Mouse (Mus musculus): ENCODE results near the gene Dkkl1. TPM values are rescaled to one million over a fixed set of nuclear protein-coding genes. Genes with fewer than 3 reads are reported as not detected.

Dkkl1 gene
- polyA plus RNA-seq (2015; fragmentation: Nextera tagmentation; extraction: Ambion mirVana): 13.9 and 16.5 TPM in 2 replicates

GRCm38 (mm10) chr7:45211851-45212251 is at the start of gene Dkkl1:
Gene Dkkl1 (minus strand): TSS chr7:45212147.

DNA sequence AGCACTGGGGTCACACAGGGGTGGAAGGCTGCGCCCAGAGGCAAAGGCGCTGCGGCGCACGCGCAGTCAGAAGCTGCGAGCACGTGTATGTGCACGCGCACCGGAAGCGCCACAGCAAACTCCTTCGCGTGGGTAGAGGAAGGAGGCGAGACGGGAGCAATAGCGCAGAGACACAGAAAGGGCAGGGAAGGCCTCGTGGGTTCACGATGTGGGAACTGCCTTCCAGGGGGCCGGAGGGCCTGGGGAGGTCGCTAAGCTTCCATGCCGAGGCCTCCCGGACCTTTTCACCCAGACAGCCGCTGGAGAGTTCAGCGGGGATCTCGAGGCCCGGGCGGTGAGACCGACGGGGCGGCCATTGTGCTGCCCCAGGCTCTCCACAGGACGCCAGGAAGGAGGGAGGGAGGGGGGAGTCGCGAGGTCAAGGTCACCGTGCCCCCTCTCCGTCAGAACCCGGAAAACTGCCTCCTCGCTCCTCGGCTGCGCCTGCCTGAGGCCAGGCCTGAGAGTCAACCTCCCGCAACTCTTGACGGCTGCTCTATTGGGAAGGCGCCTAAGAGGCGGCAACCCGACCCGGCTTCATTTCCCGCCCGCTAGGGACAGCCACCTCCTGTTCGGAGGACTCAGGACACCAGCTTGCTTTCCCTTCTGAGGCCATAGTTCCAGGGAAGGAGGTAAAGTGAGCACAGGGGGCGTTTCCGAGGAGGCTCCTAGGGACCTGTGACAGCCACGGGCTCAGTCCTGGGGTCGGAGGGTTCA is 28.9 kb upstream of the Dkkl1 start, which contains the start of gene Slc6a16:
Gene Slc6a16 (plus strand): TSS at position 453 of the 756 bp plus-strand sequence.

DNA sequence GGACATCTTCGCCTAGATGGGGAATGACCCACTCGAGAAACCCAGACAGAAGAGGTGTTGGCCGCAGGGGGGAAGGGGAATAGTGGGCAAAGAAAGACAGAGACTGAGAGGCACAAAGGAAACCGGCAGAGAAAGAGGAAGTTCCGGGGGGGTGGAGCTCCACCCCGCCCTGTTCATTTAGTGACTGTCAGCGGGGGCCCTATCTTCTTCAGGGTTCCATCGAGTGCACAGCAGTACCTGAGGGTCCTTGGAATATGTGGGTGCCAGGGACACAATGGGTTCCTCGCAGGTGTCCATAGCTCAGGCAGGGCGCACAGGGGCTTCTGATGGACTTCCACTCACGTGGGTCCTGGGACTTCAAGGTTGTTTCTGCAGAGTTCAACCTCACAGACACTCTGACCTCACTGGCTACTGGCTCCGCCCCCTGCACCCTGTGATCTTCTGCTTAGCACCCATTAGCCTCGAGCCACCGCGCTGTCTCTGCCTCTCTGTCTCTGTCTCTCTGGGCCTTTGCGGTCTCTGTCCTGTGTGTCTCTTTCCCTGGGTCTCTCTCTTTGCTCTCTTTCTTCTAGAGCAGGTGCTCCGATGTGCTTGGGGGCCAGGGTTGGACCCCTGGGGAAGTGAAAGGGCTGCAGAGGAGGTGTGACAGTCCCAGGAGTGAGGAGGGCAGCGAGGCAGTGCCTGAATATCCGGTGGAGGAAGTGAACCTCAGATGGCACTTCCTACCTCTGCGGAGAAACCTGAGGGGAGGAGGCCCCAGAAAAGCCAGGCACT is 27.0 kb upstream of the Dkkl1 start, which contains the start of gene Cd37:
Gene Cd37 (minus strand): TSS at position 393 of the 774 bp plus-strand sequence.

DNA sequence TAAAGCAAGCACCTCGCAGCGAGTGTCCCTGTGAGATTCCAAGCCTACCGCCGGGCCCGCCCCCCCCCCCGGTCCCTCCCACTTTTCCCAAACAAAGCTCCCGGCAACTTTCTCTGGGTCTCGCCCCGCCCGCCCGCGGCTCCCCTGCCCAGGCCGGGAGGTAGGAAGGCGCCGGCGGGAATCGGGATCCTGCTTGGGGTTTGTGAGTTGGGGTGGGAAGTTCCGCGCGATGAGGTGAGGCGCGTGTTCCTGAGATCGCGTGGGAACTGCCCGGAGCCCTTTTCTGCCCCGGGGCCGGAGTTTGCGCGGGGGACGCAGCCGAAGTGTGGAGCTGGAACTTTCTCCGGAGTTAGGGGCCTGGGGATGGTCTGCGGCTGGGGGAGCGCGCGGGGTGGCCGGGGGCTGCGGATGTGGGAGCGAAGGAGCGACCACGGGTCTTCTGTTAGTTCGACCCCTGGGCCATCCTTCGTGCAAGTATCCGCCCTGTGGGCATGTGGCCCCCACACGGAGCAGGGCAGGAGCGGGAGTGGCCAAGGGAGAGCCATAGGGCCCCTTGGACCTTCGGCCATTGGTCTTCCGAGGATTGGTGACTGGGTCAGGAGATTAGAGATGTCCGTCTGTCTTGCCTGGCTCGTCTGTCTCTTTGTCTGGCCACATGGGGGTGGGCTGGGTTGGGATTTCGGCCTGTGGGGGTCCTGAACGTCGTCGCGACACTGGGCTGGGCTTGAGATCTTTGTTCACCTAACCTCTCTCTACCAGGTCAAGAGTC is 3.9 kb upstream of the Dkkl1 start, which contains the start of gene Tead2:
Gene Tead2 (plus strand): TSS at position 81 of the 769 bp plus-strand sequence.

GRCm38 (mm10) chr7:45204380-45205143 is 7.4 kb downstream of the Dkkl1 start, which contains the start of gene Ccdc155:
Gene Ccdc155 (minus strand): TSS chr7:45204892.

GRCm38 (mm10) chr7:45180896-45181477 is 31.0 kb downstream of the Dkkl1 start, which contains the start of gene Pth2:
Gene Pth2 (plus strand): TSS chr7:45180995.

GRCm38 (mm10) chr7:45179469-45179868 is 32.5 kb downstream of the Dkkl1 start, which contains the start of gene Gfy:
Gene Gfy (minus strand): TSS chr7:45179569.

DNA sequence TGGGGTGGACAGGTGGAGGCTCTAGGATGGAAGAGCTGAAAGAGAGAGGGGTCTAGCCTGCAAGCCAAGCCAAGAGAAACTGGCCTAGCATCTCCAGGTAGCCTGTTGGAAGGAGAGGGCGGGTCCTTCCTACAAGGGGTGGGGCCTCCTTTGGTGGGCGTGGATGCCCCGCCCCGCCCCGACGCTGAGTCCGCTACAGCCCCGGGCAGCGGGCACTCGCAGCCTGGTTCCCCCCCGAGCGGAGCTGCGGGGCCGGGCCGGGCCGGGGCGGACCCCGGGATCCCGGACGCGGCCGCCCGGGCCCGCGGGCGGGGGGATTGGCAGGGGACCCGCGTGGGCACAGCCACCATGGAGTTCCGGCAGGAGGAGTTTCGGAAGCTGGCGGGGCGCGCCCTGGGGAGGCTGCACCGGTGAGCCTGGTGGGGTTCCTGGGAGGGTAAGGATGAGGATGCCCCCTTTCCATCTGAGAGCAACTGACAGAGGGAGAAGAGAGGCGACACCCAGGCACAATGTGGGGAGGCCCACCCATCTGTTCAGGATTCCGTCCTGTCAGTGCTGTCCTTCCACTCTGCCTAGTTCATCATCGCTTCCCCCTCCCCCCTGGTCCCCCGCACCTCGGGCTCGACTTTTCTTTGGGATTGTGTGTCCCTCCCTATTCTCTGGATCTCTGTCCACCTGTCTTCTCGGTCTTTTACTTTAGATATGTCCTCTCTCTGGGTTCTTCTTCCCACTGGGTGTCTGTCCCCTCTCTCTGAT is 48.0 kb downstream of the Dkkl1 start, which contains the start of gene Slc17a7:
Gene Slc17a7 (plus strand): TSS at position 215 of the 756 bp plus-strand sequence.

Small RNA genes lying within 50 kb of the gene (microRNA-seq; reads per million reads assigned to microRNA genes)
- not detected for gene Mir7055

Other genes with a start within 250 kb of the Dkkl1 start
- gene Cpt1c, start 237.3 kb downstream of the Dkkl1 start, polyA plus RNA-seq (2015; fragmentation: Nextera tagmentation; extraction: Ambion mirVana): 10.1 and 10.3 TPM in 2 replicates
- 237 and 244 TPM in 2 replicates for gene Prmt1, start 225.6 kb downstream of the Dkkl1 start, polyA plus RNA-seq (2015; fragmentation: Nextera tagmentation; extraction: Ambion mirVana)
- gene Irf3, start 214.5 kb downstream of the Dkkl1 start, polyA plus RNA-seq (2015; fragmentation: Nextera tagmentation; extraction: Ambion mirVana): 52.3 and 56.8 TPM in 2 replicates
- gene Bcl2l12, start 213.4 kb downstream of the Dkkl1 start, polyA plus RNA-seq (2015; fragmentation: Nextera tagmentation; extraction: Ambion mirVana): 31.9 and 33.3 TPM in 2 replicates
- gene Scaf1, start 195.8 kb downstream of the Dkkl1 start, polyA plus RNA-seq (2015; fragmentation: Nextera tagmentation; extraction: Ambion mirVana): 22.9 and 24.6 TPM in 2 replicates
- gene Rras, start 194.2 kb downstream of the Dkkl1 start, polyA plus RNA-seq (2015; fragmentation: Nextera tagmentation; extraction: Ambion mirVana): 342 and 359 TPM in 2 replicates
- 4.3 and 5.6 TPM in 2 replicates for gene Prr12, start 159.3 kb downstream of the Dkkl1 start, polyA plus RNA-seq (2015; fragmentation: Nextera tagmentation; extraction: Ambion mirVana)
- 33.7 and 38.6 TPM in 2 replicates for gene Nosip, start 149.7 kb downstream of the Dkkl1 start, polyA plus RNA-seq (2015; fragmentation: Nextera tagmentation; extraction: Ambion mirVana)
- 22.6 and 23.4 TPM in 2 replicates for gene Prrg2, start 149.5 kb downstream of the Dkkl1 start, polyA plus RNA-seq (2015; fragmentation: Nextera tagmentation; extraction: Ambion mirVana)
- 345 and 360 TPM in 2 replicates for gene Rcn3, start 119.9 kb downstream of the Dkkl1 start, polyA plus RNA-seq (2015; fragmentation: Nextera tagmentation; extraction: Ambion mirVana)
- gene Fcgrt, start 108.3 kb downstream of the Dkkl1 start, polyA plus RNA-seq (2015; fragmentation: Nextera tagmentation; extraction: Ambion mirVana): 134 and 152 TPM in 2 replicates
- gene Rps11, start 87.7 kb downstream of the Dkkl1 start, polyA plus RNA-seq (2015; fragmentation: Nextera tagmentation; extraction: Ambion mirVana): 1,079 and 1,156 TPM in 2 replicates
- gene Rpl13a, start 83.4 kb downstream of the Dkkl1 start, polyA plus RNA-seq (2015; fragmentation: Nextera tagmentation; extraction: Ambion mirVana): 1,221 and 1,252 TPM in 2 replicates
- 0.22 and 0.60 TPM in 2 replicates for gene Gm45713, start 75.9 kb downstream of the Dkkl1 start, polyA plus RNA-seq (2015; fragmentation: Nextera tagmentation; extraction: Ambion mirVana)
- 3.5 and 4.9 TPM in 2 replicates for gene Flt3l, start 75.7 kb downstream of the Dkkl1 start, polyA plus RNA-seq (2015; fragmentation: Nextera tagmentation; extraction: Ambion mirVana)
- gene Pih1d1, start 57.8 kb downstream of the Dkkl1 start, polyA plus RNA-seq (2015; fragmentation: Nextera tagmentation; extraction: Ambion mirVana): 52.0 and 54.3 TPM in 2 replicates
- gene Aldh16a1, start 57.6 kb downstream of the Dkkl1 start, polyA plus RNA-seq (2015; fragmentation: Nextera tagmentation; extraction: Ambion mirVana): 19.3 and 21.1 TPM in 2 replicates
- 0.08 TPM in 1 of 2 replicates, not detected in the other for gene Slc17a7, start 48.2 kb downstream of the Dkkl1 start, polyA plus RNA-seq (2015; fragmentation: Nextera tagmentation; extraction: Ambion mirVana)
- not detected in 2 replicates for gene Gfy, start 32.6 kb downstream of the Dkkl1 start, polyA plus RNA-seq (2015; fragmentation: Nextera tagmentation; extraction: Ambion mirVana)
- not detected in 2 replicates for gene Pth2, start 31.2 kb downstream of the Dkkl1 start, polyA plus RNA-seq (2015; fragmentation: Nextera tagmentation; extraction: Ambion mirVana)
- 0.26 and 0.35 TPM in 2 replicates for gene Ccdc155, start 7.3 kb downstream of the Dkkl1 start, polyA plus RNA-seq (2015; fragmentation: Nextera tagmentation; extraction: Ambion mirVana)
- 39.4 and 41.4 TPM in 2 replicates for gene Tead2, start 3.6 kb upstream of the Dkkl1 start, polyA plus RNA-seq (2015; fragmentation: Nextera tagmentation; extraction: Ambion mirVana)
- 4.2 and 18.7 TPM in 2 replicates for gene Cd37, start 27.0 kb upstream of the Dkkl1 start, polyA plus RNA-seq (2015; fragmentation: Nextera tagmentation; extraction: Ambion mirVana)
- not detected in 2 replicates for gene Slc6a16, start 28.9 kb upstream of the Dkkl1 start, polyA plus RNA-seq (2015; fragmentation: Nextera tagmentation; extraction: Ambion mirVana)
- not detected in 2 replicates for gene Slc6a21, start 65.4 kb upstream of the Dkkl1 start, polyA plus RNA-seq (2015; fragmentation: Nextera tagmentation; extraction: Ambion mirVana)
- 17.6 and 18.0 TPM in 2 replicates for gene Trpm4, start 121.6 kb upstream of the Dkkl1 start, polyA plus RNA-seq (2015; fragmentation: Nextera tagmentation; extraction: Ambion mirVana)
- 0.17 and 0.27 TPM in 2 replicates for gene Hrc, start 123.1 kb upstream of the Dkkl1 start, polyA plus RNA-seq (2015; fragmentation: Nextera tagmentation; extraction: Ambion mirVana)
- 0.91 and 2.1 TPM in 2 replicates for gene Ppfia3, start 154.9 kb upstream of the Dkkl1 start, polyA plus RNA-seq (2015; fragmentation: Nextera tagmentation; extraction: Ambion mirVana)
- 23.4 and 26.6 TPM in 2 replicates for gene Lin7b, start 158.4 kb upstream of the Dkkl1 start, polyA plus RNA-seq (2015; fragmentation: Nextera tagmentation; extraction: Ambion mirVana)
- gene Snrnp70, start 183.6 kb upstream of the Dkkl1 start, polyA plus RNA-seq (2015; fragmentation: Nextera tagmentation; extraction: Ambion mirVana): 81.3 and 94.3 TPM in 2 replicates
- 0.28 TPM in 1 of 2 replicates, not detected in the other for gene Kcna7, start 193.5 kb upstream of the Dkkl1 start, polyA plus RNA-seq (2015; fragmentation: Nextera tagmentation; extraction: Ambion mirVana)
- 3.9 and 4.3 TPM in 2 replicates for gene Ntf5, start 201.5 kb upstream of the Dkkl1 start, polyA plus RNA-seq (2015; fragmentation: Nextera tagmentation; extraction: Ambion mirVana)
- not detected in 2 replicates for gene Lhb, start 208.7 kb upstream of the Dkkl1 start, polyA plus RNA-seq (2015; fragmentation: Nextera tagmentation; extraction: Ambion mirVana)
- gene Gys1, start 222.7 kb upstream of the Dkkl1 start, polyA plus RNA-seq (2015; fragmentation: Nextera tagmentation; extraction: Ambion mirVana): 58.4 and 71.6 TPM in 2 replicates
- gene Ruvbl2, start 225.9 kb upstream of the Dkkl1 start, polyA plus RNA-seq (2015; fragmentation: Nextera tagmentation; extraction: Ambion mirVana): 42.6 and 47.1 TPM in 2 replicates
- gene Ftl1, start 247.7 kb upstream of the Dkkl1 start, polyA plus RNA-seq (2015; fragmentation: Nextera tagmentation; extraction: Ambion mirVana): 3,306 and 5,466 TPM in 2 replicates